In the genomic region with DNA sequence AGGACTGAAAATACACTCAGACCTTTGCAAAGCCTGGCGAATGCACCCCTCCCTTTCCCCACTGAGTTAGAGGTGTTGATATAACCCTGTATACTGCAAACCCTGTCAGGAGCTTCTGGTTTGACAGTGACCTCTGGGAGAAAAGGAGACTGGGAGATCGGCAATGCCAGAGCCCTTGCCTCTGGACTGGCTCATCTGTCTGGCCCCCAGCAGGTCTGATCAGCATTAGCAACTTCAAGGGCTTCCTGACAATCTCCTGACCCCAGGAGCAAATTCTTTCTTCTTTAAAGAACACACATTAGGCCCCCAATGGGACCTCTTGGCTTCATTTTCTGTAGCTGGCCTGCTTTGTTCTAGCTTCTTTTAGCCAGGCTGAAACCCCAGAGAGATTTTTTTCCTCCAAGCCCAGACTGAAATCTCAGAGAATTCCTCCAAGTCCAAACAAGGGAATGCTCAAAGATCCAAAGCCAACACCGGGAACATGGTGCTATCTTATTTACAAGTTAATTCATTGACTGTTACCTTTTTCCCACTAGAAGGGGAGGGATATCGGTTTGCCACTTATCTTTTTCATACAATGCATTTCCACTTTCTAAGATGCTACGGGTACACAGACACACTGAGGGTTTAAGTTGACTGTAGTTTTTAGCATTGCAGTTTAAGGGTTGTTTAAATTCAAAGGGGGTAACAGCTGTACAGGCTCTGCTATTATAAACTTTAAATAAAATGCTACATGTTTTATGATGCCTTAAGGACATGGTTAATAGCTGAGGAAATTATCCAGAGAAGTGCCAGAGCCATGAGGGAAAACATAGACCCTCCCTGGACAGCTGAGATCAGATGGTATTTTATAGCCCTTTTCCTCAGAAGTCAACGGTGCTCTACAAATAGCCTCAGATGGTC, we compare ENCODE assay signal across 11 mouse cellular contexts.
DNase-seq lines count a peak whose midpoint lies in the region; ATAC-seq and TF ChIP-seq lines count a peak whose summit lies in the region.
"Had no signal": no experiment of that assay in that cellular context is flagged by ENCODE, and none has a peak within 500 bp of the region (broad histone marks: within the 10 kb centered on the region; RNA-seq: fewer than 3 reads in every experiment).

No protein-coding gene starts in this region.

- no peak for TF ChIP-seq EP300 in stomach, postnatal 0 days (optimal IDR thresholded peaks at IDR 0.05)

- no peak overlapping the region for H3K4me3 ChIP-seq in heart, embryonic 11.5 days (ENCODE audit: low read depth, low read length)
- no peak overlapping the region for H3K4me3 ChIP-seq in lung, embryonic 14.5 days (ENCODE audit: low read depth, low read length)
- H3K4me3 ChIP-seq in limb, embryonic 10.5 days, result no peak overlapping the region
- H3K4me3 ChIP-seq in stomach, postnatal 0 days (ENCODE audit: low read depth, low read length), result no peak overlapping the region
- H3K4me3 ChIP-seq: midbrain, embryonic 12.5 days had no signal

- ATAC-seq in heart, embryonic 11.5 days (replicated peaks; ENCODE audit: insufficient number of reproducible peaks, low FRiP score, low TSS enrichment), result no peak
- no peak for ATAC-seq in lung, embryonic 14.5 days (ENCODE audit: insufficient read depth)
- no peak; the same call in 1 of the 2 replicates for ATAC-seq in stomach, postnatal 0 days (ENCODE audit: low FRiP score, low TSS enrichment)

- intact Hi-C loops in left cerebral cortex, postnatal 4 days (cut with DNase I), result no loop called here

- H3K27me3 ChIP-seq in heart, embryonic 11.5 days (ENCODE audit: control insufficient read depth, insufficient read depth, low read length), result no peaks in the 10 kb centered on the region
- H3K27me3 ChIP-seq in lung, embryonic 14.5 days (ENCODE audit: insufficient read depth, low read length), result no peaks in the 10 kb centered on the region
- H3K27me3 ChIP-seq in limb, embryonic 10.5 days (ENCODE audit: low read depth, poor library complexity, severe bottlenecking), result no peaks in the 10 kb centered on the region
- no peaks in the 10 kb centered on the region for H3K27me3 ChIP-seq in stomach, postnatal 0 days (ENCODE audit: control insufficient read depth, insufficient read depth, low read length)
- H3K27me3 ChIP-seq: midbrain, embryonic 12.5 days had no signal

- peak overlapping the region; percentile 40; the same call in 1 of the 2 replicates for H3K9ac ChIP-seq in heart, embryonic 11.5 days (ENCODE audit: low read depth, low read length)
- H3K9ac ChIP-seq in lung, embryonic 14.5 days, result no peak overlapping the region
- H3K9ac ChIP-seq in stomach, postnatal 0 days (ENCODE audit: low read length), result peak overlapping the region; percentile 19; the same call in 1 of the 2 replicates
- H3K9ac ChIP-seq: midbrain, embryonic 12.5 days had no signal

- peaks cover 43% of the 10 kb centered on the region for H3K4me1 ChIP-seq in heart, embryonic 11.5 days (ENCODE audit: control insufficient read depth, insufficient read depth, low read length)
- H3K4me1 ChIP-seq in lung, embryonic 14.5 days (ENCODE audit: insufficient read depth), result no peaks in the 10 kb centered on the region
- H3K4me1 ChIP-seq in limb, embryonic 10.5 days, result peaks cover 45% of the 10 kb centered on the region
- H3K4me1 ChIP-seq in stomach, postnatal 0 days (replicated peaks; ENCODE audit: control insufficient read depth, insufficient read depth), result no peaks in the 10 kb centered on the region
- H3K4me1 ChIP-seq: midbrain, embryonic 12.5 days had no signal

- H3K27ac ChIP-seq in heart, embryonic 11.5 days (ENCODE audit: low read depth, low read length), result peak overlapping the region; percentile 36
- H3K27ac ChIP-seq in lung, embryonic 14.5 days (ENCODE audit: low read depth), result peak overlapping the region; percentile 9; the same call in 1 of the 2 replicates
- peak overlapping the region; percentile 64 for H3K27ac ChIP-seq in limb, embryonic 10.5 days
- peak overlapping the region; percentile 86 for H3K27ac ChIP-seq in stomach, postnatal 0 days (replicated peaks)
- H3K27ac ChIP-seq: midbrain, embryonic 12.5 days had no signal

- TF ChIP-seq CTCF in lung, embryonic 14.5 days (IDR thresholded peaks at IDR 0.05; ENCODE audit: low read depth), result no peak
- no peak for TF ChIP-seq CTCF in stomach, postnatal 0 days (IDR thresholded peaks at IDR 0.05; ENCODE audit: low read depth)

- WGBS in heart, embryonic 11.5 days (ENCODE audit: insufficient replicate concordance), result 21% methylated on average over 6 of the region's 6 CpGs
- WGBS in lung, embryonic 14.5 days, result 36% methylated on average over 6 of the region's 6 CpGs
- 34% methylated on average over 6 of the region's 6 CpGs for WGBS in limb, embryonic 10.5 days
- WGBS in stomach, postnatal 0 days, result 31% methylated on average over 6 of the region's 6 CpGs

- H3K4me2 ChIP-seq in heart, embryonic 11.5 days, result no peak overlapping the region
- no peak overlapping the region for H3K4me2 ChIP-seq in lung, embryonic 14.5 days
- H3K4me2 ChIP-seq in stomach, postnatal 0 days (replicated peaks; ENCODE audit: low read depth), result no peak overlapping the region
- H3K4me2 ChIP-seq: midbrain, embryonic 12.5 days had no signal

- H3K9me3 ChIP-seq in heart, embryonic 11.5 days (replicated peaks; ENCODE audit: control insufficient read depth, low read length), result no peaks in the 10 kb centered on the region
- H3K9me3 ChIP-seq in lung, embryonic 14.5 days (ENCODE audit: low read depth, low read length), result no peaks in the 10 kb centered on the region
- no peaks in the 10 kb centered on the region for H3K9me3 ChIP-seq in limb, embryonic 10.5 days (replicated peaks)
- no peaks in the 10 kb centered on the region for H3K9me3 ChIP-seq in stomach, postnatal 0 days (ENCODE audit: control insufficient read depth, low read length)
- H3K9me3 ChIP-seq: midbrain, embryonic 12.5 days had no signal

- no peaks in the 10 kb centered on the region for H3K36me3 ChIP-seq in heart, embryonic 11.5 days (ENCODE audit: control insufficient read depth, insufficient read depth, low read length)
- no peaks in the 10 kb centered on the region for H3K36me3 ChIP-seq in lung, embryonic 14.5 days (ENCODE audit: insufficient read depth)
- H3K36me3 ChIP-seq in limb, embryonic 10.5 days, result no peaks in the 10 kb centered on the region
- H3K36me3 ChIP-seq in stomach, postnatal 0 days (ENCODE audit: control insufficient read depth, insufficient read depth, low read length), result no peaks in the 10 kb centered on the region
- H3K36me3 ChIP-seq: midbrain, embryonic 12.5 days had no signal

- DNase-seq in heart, adult 9 months (ENCODE audit: low spot score in 2 of 2), result no peak
- no peak for DNase-seq in lung, embryonic 14.5 days
- no peak for DNase-seq in lung, postnatal 36 days
- no peak for DNase-seq in limb, embryonic 10.5 days (ENCODE audit: low spot score)
- no peak for DNase-seq in stomach, postnatal 0 days (ENCODE audit: low spot score)
- DNase-seq in frontal cortex, postnatal 36 days (ENCODE audit: low spot score in 2 of 2), result no peak
- DNase-seq in left cerebral cortex, postnatal 4 days, result no peak
- DNase-seq: right cerebral cortex, postnatal 14 days; thymus, postnatal 4 days had no signal

Comparison
In these comparisons a context has a peak if more than half of its experiments do, and no peak if none do; other contexts are left out.
1. H3K27ac ChIP-seq: peak in every context shown above with its lines; median percentile 86 in stomach, postnatal 0 days; 64 in limb, embryonic 10.5 days; 36 in heart, embryonic 11.5 days; 9 in lung, embryonic 14.5 days.